Mouse (Mus musculus): Measurements from ENCODE around the gene Schip1. TPM values are rescaled to one million over a fixed set of nuclear protein-coding genes. Genes with fewer than 3 reads are reported as not detected.

Gene Schip1
- polyA plus RNA-seq, 1 experiment from 2014 or later: 73.7 TPM

GRCm38 (mm10) chr3:68623036-68623435, 558.4 kb downstream of the Schip1 start:
- Histone ChIP-seq H3K27me3 (ENCODE audit: control insufficient read depth, insufficient read depth, low read length) (no peaks in the 10 kb centered on the region), H3K4me1 (ENCODE audit: control insufficient read depth in 2 of 2, insufficient read depth in 2 of 2, low read length in 2 of 2) (peaks cover 0 to 2% of the 10 kb centered on the region in 2 experiments; a peak in 1 of 4 replicates), H3K27ac (replicated peaks in 1 of 2; ENCODE audit: control insufficient read depth in 1 of 2, insufficient read depth in 1 of 2, low read depth in 2 of 2, low read length in 2 of 2) (no peak overlapping the region), H3K4me3 (ENCODE audit: control insufficient read depth in 1 of 2, insufficient read depth in 1 of 2, low read depth in 1 of 2, low read length in 2 of 2) (no peak overlapping the region), H3K9me3 (ENCODE audit: control insufficient read depth, low read length) (no peaks in the 10 kb centered on the region), H3K36me3 (ENCODE audit: control insufficient read depth, insufficient read depth, low read length) (peaks cover 73% of the 10 kb centered on the region), H3K9ac (ENCODE audit: low read length) (no peak overlapping the region), H3K4me2 (ENCODE audit: low read length) (no peak overlapping the region)
- WGBS: 79% methylated on average over 5 of the region's 5 CpGs
- ATAC-seq (ENCODE audit: insufficient number of reproducible peaks, insufficient read depth, low FRiP score, low read depth): no peak

GRCm38 (mm10) chr3:68624471-68624870, 559.9 kb downstream of the Schip1 start:
- Histone ChIP-seq H3K9me3 (ENCODE audit: control insufficient read depth, low read length) (no peaks in the 10 kb centered on the region), H3K9ac (ENCODE audit: low read length) (no peak overlapping the region), H3K27me3 (ENCODE audit: control insufficient read depth, insufficient read depth, low read length) (no peaks in the 10 kb centered on the region), H3K4me3 (ENCODE audit: control insufficient read depth in 1 of 2, insufficient read depth in 1 of 2, low read depth in 1 of 2, low read length in 2 of 2) (no peak overlapping the region), H3K36me3 (ENCODE audit: control insufficient read depth, insufficient read depth, low read length) (peaks cover 64% of the 10 kb centered on the region), H3K4me1 (ENCODE audit: control insufficient read depth in 2 of 2, insufficient read depth in 2 of 2, low read length in 2 of 2) (peaks cover 0 to 2% of the 10 kb centered on the region in 2 experiments; a peak in 1 of 4 replicates), H3K4me2 (ENCODE audit: low read length) (no peak overlapping the region), H3K27ac (replicated peaks in 1 of 2; ENCODE audit: control insufficient read depth in 1 of 2, insufficient read depth in 1 of 2, low read depth in 2 of 2, low read length in 2 of 2) (no peak overlapping the region)
- WGBS: 88% methylated on average over 6 of the region's 6 CpGs
- no peak for ATAC-seq (ENCODE audit: insufficient number of reproducible peaks, insufficient read depth, low FRiP score, low read depth)

- no peaks in the 10 kb centered on the region for H3K9me3 ChIP-seq (ENCODE audit: control insufficient read depth, low read length)
- H3K4me3 ChIP-seq (ENCODE audit: control insufficient read depth in 1 of 2, insufficient read depth in 1 of 2, low read depth in 1 of 2, low read length in 2 of 2): no peak overlapping the region
- H3K9ac ChIP-seq (ENCODE audit: low read length): no peak overlapping the region
- 48% methylated on average over 4 of the region's 4 CpGs for WGBS
- no peak overlapping the region for H3K4me2 ChIP-seq (ENCODE audit: low read length)
- no peaks in the 10 kb centered on the region for H3K27me3 ChIP-seq (ENCODE audit: control insufficient read depth, insufficient read depth, low read length)
- peaks cover 31% of the 10 kb centered on the region for H3K36me3 ChIP-seq (ENCODE audit: control insufficient read depth, insufficient read depth, low read length)
- no peak for ATAC-seq (ENCODE audit: insufficient number of reproducible peaks, insufficient read depth, low FRiP score, low read depth)
- H3K27ac ChIP-seq (replicated peaks in 1 of 2; ENCODE audit: control insufficient read depth in 1 of 2, insufficient read depth in 1 of 2, low read depth in 2 of 2, low read length in 2 of 2): no peak overlapping the region
- H3K4me1 ChIP-seq (ENCODE audit: control insufficient read depth in 2 of 2, insufficient read depth in 2 of 2, low read length in 2 of 2): peaks cover 4 to 8% of the 10 kb centered on the region in 2 experiments; a peak in 1 of 4 replicates
Observed at GRCm38 (mm10) chr3:68630261-68630660, 565.7 kb downstream of the Schip1 start.

- H3K4me1 ChIP-seq (ENCODE audit: control insufficient read depth in 2 of 2, insufficient read depth in 2 of 2, low read length in 2 of 2): peaks cover 4 to 8% of the 10 kb centered on the region in 2 experiments; a peak in 1 of 4 replicates
- H3K27ac ChIP-seq (replicated peaks in 1 of 2; ENCODE audit: control insufficient read depth in 1 of 2, insufficient read depth in 1 of 2, low read depth in 2 of 2, low read length in 2 of 2): no peak overlapping the region
- no peaks in the 10 kb centered on the region for H3K9me3 ChIP-seq (ENCODE audit: control insufficient read depth, low read length)
- H3K4me3 ChIP-seq (ENCODE audit: control insufficient read depth in 1 of 2, insufficient read depth in 1 of 2, low read depth in 1 of 2, low read length in 2 of 2): no peak overlapping the region
- H3K9ac ChIP-seq (ENCODE audit: low read length): no peak overlapping the region
- H3K36me3 ChIP-seq (ENCODE audit: control insufficient read depth, insufficient read depth, low read length): peaks cover 25% of the 10 kb centered on the region
- H3K4me2 ChIP-seq (ENCODE audit: low read length): no peak overlapping the region
- ATAC-seq (ENCODE audit: insufficient number of reproducible peaks, insufficient read depth, low FRiP score, low read depth): no peak
- H3K27me3 ChIP-seq (ENCODE audit: control insufficient read depth, insufficient read depth, low read length): no peaks in the 10 kb centered on the region
- WGBS: 44% methylated on average over 3 of the region's 3 CpGs
Observed at GRCm38 (mm10) chr3:68630821-68631220, 566.2 kb downstream of the Schip1 start.

GRCm38 (mm10) chr3:68632714-68633113, 568.1 kb downstream of the Schip1 start:
- no peak for ATAC-seq (ENCODE audit: insufficient number of reproducible peaks, insufficient read depth, low FRiP score, low read depth)
- no peak overlapping the region for H3K9ac ChIP-seq (ENCODE audit: low read length)
- peaks cover 4 to 8% of the 10 kb centered on the region in 2 experiments; a peak in 1 of 4 replicates for H3K4me1 ChIP-seq (ENCODE audit: control insufficient read depth in 2 of 2, insufficient read depth in 2 of 2, low read length in 2 of 2)
- H3K27ac ChIP-seq (replicated peaks in 1 of 2; ENCODE audit: control insufficient read depth in 1 of 2, insufficient read depth in 1 of 2, low read depth in 2 of 2, low read length in 2 of 2): no peak overlapping the region
- H3K27me3 ChIP-seq (ENCODE audit: control insufficient read depth, insufficient read depth, low read length): no peaks in the 10 kb centered on the region
- H3K4me2 ChIP-seq (ENCODE audit: low read length): no peak overlapping the region
- H3K9me3 ChIP-seq (ENCODE audit: control insufficient read depth, low read length): no peaks in the 10 kb centered on the region
- WGBS: 81% methylated on average over 3 of the region's 3 CpGs
- H3K4me3 ChIP-seq (ENCODE audit: control insufficient read depth in 1 of 2, insufficient read depth in 1 of 2, low read depth in 1 of 2, low read length in 2 of 2): no peak overlapping the region
- H3K36me3 ChIP-seq (ENCODE audit: control insufficient read depth, insufficient read depth, low read length): peaks cover 7% of the 10 kb centered on the region; the same call in 1 of the 2 replicates

- Histone ChIP-seq H3K36me3 (ENCODE audit: control insufficient read depth, insufficient read depth, low read length) (no peaks in the 10 kb centered on the region), H3K4me3 (ENCODE audit: control insufficient read depth in 1 of 2, insufficient read depth in 1 of 2, low read depth in 1 of 2, low read length in 2 of 2) (no peak overlapping the region), H3K4me2 (ENCODE audit: low read length) (no peak overlapping the region), H3K27ac (replicated peaks in 1 of 2; ENCODE audit: control insufficient read depth in 1 of 2, insufficient read depth in 1 of 2, low read depth in 2 of 2, low read length in 2 of 2) (no peak overlapping the region), H3K9me3 (ENCODE audit: control insufficient read depth, low read length) (no peaks in the 10 kb centered on the region), H3K9ac (ENCODE audit: low read length) (no peak overlapping the region), H3K27me3 (ENCODE audit: control insufficient read depth, insufficient read depth, low read length) (no peaks in the 10 kb centered on the region), H3K4me1 (ENCODE audit: control insufficient read depth in 2 of 2, insufficient read depth in 2 of 2, low read length in 2 of 2) (peaks cover 4 to 8% of the 10 kb centered on the region in 2 experiments; a peak in 1 of 4 replicates)
- WGBS: 93% methylated on average over 4 of the region's 4 CpGs
- ATAC-seq (ENCODE audit: insufficient number of reproducible peaks, insufficient read depth, low FRiP score, low read depth): no peak
Observed at GRCm38 (mm10) chr3:68633577-68633976, 569.0 kb downstream of the Schip1 start.

- H3K4me3 ChIP-seq (ENCODE audit: control insufficient read depth in 1 of 2, insufficient read depth in 1 of 2, low read depth in 1 of 2, low read length in 2 of 2): no peak overlapping the region
Observed at GRCm38 (mm10) chr3:68637960-68638359, 573.4 kb downstream of the Schip1 start.

GRCm38 (mm10) chr3:68638703-68639102, 574.1 kb downstream of the Schip1 start:
- Histone ChIP-seq H3K4me3 (ENCODE audit: control insufficient read depth in 1 of 2, insufficient read depth in 1 of 2, low read depth in 1 of 2, low read length in 2 of 2) (no peak overlapping the region), H3K4me2 (ENCODE audit: low read length) (no peak overlapping the region), H3K27me3 (ENCODE audit: control insufficient read depth, insufficient read depth, low read length) (no peaks in the 10 kb centered on the region), H3K27ac (replicated peaks in 1 of 2; ENCODE audit: control insufficient read depth in 1 of 2, insufficient read depth in 1 of 2, low read depth in 2 of 2, low read length in 2 of 2) (no peak overlapping the region), H3K9ac (ENCODE audit: low read length) (no peak overlapping the region), H3K4me1 (ENCODE audit: control insufficient read depth in 2 of 2, insufficient read depth in 2 of 2, low read length in 2 of 2) (no peaks in the 10 kb centered on the region), H3K36me3 (ENCODE audit: control insufficient read depth, insufficient read depth, low read length) (no peaks in the 10 kb centered on the region), H3K9me3 (ENCODE audit: control insufficient read depth, low read length) (no peaks in the 10 kb centered on the region)
- ATAC-seq (ENCODE audit: insufficient number of reproducible peaks, insufficient read depth, low FRiP score, low read depth): no peak
- WGBS: 87% methylated on average over 1 of the region's 1 CpGs

More at GRCm38 (mm10) chr3:68637960-68638359, 573.4 kb downstream of the Schip1 start:
- 53% methylated on average over 7 of the region's 7 CpGs for WGBS
- Histone ChIP-seq H3K4me1 (ENCODE audit: control insufficient read depth in 2 of 2, insufficient read depth in 2 of 2, low read length in 2 of 2) (no peaks in the 10 kb centered on the region), H3K36me3 (ENCODE audit: control insufficient read depth, insufficient read depth, low read length) (no peaks in the 10 kb centered on the region), H3K9ac (ENCODE audit: low read length) (no peak overlapping the region), H3K27me3 (ENCODE audit: control insufficient read depth, insufficient read depth, low read length) (no peaks in the 10 kb centered on the region), H3K9me3 (ENCODE audit: control insufficient read depth, low read length) (no peaks in the 10 kb centered on the region), H3K4me2 (ENCODE audit: low read length) (no peak overlapping the region), H3K27ac (replicated peaks in 1 of 2; ENCODE audit: control insufficient read depth in 1 of 2, insufficient read depth in 1 of 2, low read depth in 2 of 2, low read length in 2 of 2) (no peak overlapping the region)
- ATAC-seq (ENCODE audit: insufficient number of reproducible peaks, insufficient read depth, low FRiP score, low read depth): no peak
